16 mouse cellular contexts compared by ENCODE assay signal in the genomic region with DNA sequence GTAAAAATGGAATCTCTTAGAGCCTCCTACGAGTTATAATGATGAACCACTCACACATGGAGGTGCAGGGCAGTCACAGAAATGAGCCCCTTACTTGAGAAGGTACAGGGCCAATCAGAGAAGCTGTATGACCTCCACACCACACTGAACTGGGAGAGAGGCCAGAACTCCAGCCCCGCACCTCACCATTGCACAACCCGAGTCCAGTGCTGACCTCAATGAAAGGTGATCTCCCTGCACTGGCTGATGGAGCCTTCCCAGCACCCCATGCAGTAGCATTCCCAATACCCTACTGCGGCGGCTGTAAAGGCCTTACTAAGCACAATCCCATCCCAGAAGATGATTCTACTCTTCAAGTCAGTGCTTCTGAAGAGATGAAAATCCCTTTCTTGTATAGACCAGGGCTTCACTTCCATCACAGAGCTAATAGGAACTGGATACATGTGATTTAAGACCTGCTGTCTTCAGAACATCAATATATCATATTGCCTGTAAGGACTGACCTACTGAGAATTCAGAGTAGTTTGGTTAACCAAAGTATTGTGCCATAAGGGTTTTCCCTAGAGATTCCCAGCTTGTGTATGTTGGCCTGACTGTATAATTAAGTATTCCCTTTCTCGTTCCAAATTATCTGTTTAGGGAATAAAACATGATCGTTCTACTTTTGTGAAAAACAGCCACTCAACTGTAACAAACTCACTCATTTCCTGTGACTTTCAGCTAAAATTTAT.
DNase-seq lines count a peak whose midpoint lies in the region; ATAC-seq and TF ChIP-seq lines count a peak whose summit lies in the region.
"Had no signal": no experiment of that assay in that cellular context is flagged by ENCODE, and none has a peak within 500 bp of the region (broad histone marks: within the 10 kb centered on the region; RNA-seq: fewer than 3 reads in every experiment).

No protein-coding gene starts in this region.

- peak; percentile 10 for DNase-seq in kidney, adult 9 months
- DNase-seq in kidney, adult 11 months = no peak
- DNase-seq in NIH3T3 (ENCODE audit: low read depth) = peak; percentile 74
- peak; percentile 42 for DNase-seq in embryonic facial prominence, embryonic 14.5 days (ENCODE audit: low spot score)
- DNase-seq in kidney, postnatal 0 days (ENCODE audit: low spot score) = peak; percentile 57
- DNase-seq in urinary bladder, postnatal 4 days (ENCODE audit: low spot score in 2 of 2) = no peak
- DNase-seq: cerebellum, adult 8-10 months; lung, adult 2 months; right cerebral cortex, postnatal 25 days; thymus, adult 2 months had no signal

- no peak overlapping the region for H3K9ac ChIP-seq in embryonic facial prominence, embryonic 14.5 days (ENCODE audit: low read depth, low read length)
- H3K9ac ChIP-seq in kidney, postnatal 0 days (ENCODE audit: low read depth, low read length) = no peak overlapping the region
- no peak overlapping the region for H3K9ac ChIP-seq in hindbrain, embryonic 16.5 days (ENCODE audit: low read depth, low read length)
- H3K9ac ChIP-seq: embryonic facial prominence, embryonic 13.5 days; limb, embryonic 12.5 days; liver, embryonic 12.5 days had no signal

- no peak for TF ChIP-seq CTCF in kidney, postnatal 0 days (IDR thresholded peaks at IDR 0.05; ENCODE audit: low read depth)

- peaks cover 19% of the 10 kb centered on the region for H3K4me1 ChIP-seq in embryonic facial prominence, embryonic 14.5 days (ENCODE audit: control insufficient read depth, insufficient read depth, low read length)
- peaks cover 4% of the 10 kb centered on the region; the same call in 1 of the 2 replicates for H3K4me1 ChIP-seq in kidney, postnatal 0 days (replicated peaks; ENCODE audit: insufficient read depth, low read length)
- no peaks in the 10 kb centered on the region for H3K4me1 ChIP-seq in hindbrain, embryonic 16.5 days (ENCODE audit: control insufficient read depth, insufficient read depth, low read depth, low read length)
- H3K4me1 ChIP-seq: limb, embryonic 12.5 days; liver, embryonic 12.5 days had no signal

- H3K27ac ChIP-seq in embryonic facial prominence, embryonic 14.5 days (replicated peaks; ENCODE audit: low read depth, low read length) = peak overlapping the region; percentile 1
- H3K27ac ChIP-seq in kidney, postnatal 0 days = no peak overlapping the region
- no peak overlapping the region for H3K27ac ChIP-seq in hindbrain, embryonic 16.5 days (ENCODE audit: low read depth, low read length)
- H3K27ac ChIP-seq: embryonic facial prominence, embryonic 13.5 days; limb, embryonic 12.5 days; liver, embryonic 12.5 days had no signal

- H3K4me3 ChIP-seq in embryonic facial prominence, embryonic 14.5 days (ENCODE audit: low read depth, low read length) = no peak overlapping the region
- H3K4me3 ChIP-seq in kidney, postnatal 0 days (replicated peaks; ENCODE audit: low read depth, low read length) = no peak overlapping the region
- no peak overlapping the region for H3K4me3 ChIP-seq in hindbrain, embryonic 16.5 days (ENCODE audit: low read length)
- H3K4me3 ChIP-seq: embryonic facial prominence, embryonic 13.5 days; limb, embryonic 12.5 days; liver, embryonic 12.5 days; megakaryocyte, embryonic 14.5 days had no signal

- no peaks in the 10 kb centered on the region for H3K9me3 ChIP-seq in embryonic facial prominence, embryonic 14.5 days (ENCODE audit: control insufficient read depth, low read length)
- no peaks in the 10 kb centered on the region for H3K9me3 ChIP-seq in kidney, postnatal 0 days (replicated peaks; ENCODE audit: low read length)
- no peaks in the 10 kb centered on the region for H3K9me3 ChIP-seq in hindbrain, embryonic 16.5 days (ENCODE audit: control insufficient read depth, low read length)
- H3K9me3 ChIP-seq: embryonic facial prominence, embryonic 13.5 days; limb, embryonic 12.5 days; liver, embryonic 12.5 days; megakaryocyte, embryonic 14.5 days had no signal

- no peak overlapping the region for H3K4me2 ChIP-seq in embryonic facial prominence, embryonic 14.5 days (ENCODE audit: low read depth, low read length)
- no peak overlapping the region for H3K4me2 ChIP-seq in kidney, postnatal 0 days (ENCODE audit: low read length)
- H3K4me2 ChIP-seq in hindbrain, embryonic 16.5 days (ENCODE audit: low read length) = no peak overlapping the region
- H3K4me2 ChIP-seq: embryonic facial prominence, embryonic 13.5 days; limb, embryonic 12.5 days; liver, embryonic 12.5 days had no signal

- H3K27me3 ChIP-seq in embryonic facial prominence, embryonic 14.5 days (replicated peaks; ENCODE audit: control insufficient read depth, insufficient read depth, low read length) = no peaks in the 10 kb centered on the region
- no peaks in the 10 kb centered on the region for H3K27me3 ChIP-seq in kidney, postnatal 0 days (ENCODE audit: insufficient read depth, low read length)
- H3K27me3 ChIP-seq in hindbrain, embryonic 16.5 days (replicated peaks; ENCODE audit: control insufficient read depth, insufficient read depth, low read length) = no peaks in the 10 kb centered on the region
- H3K27me3 ChIP-seq: embryonic facial prominence, embryonic 13.5 days; limb, embryonic 12.5 days; liver, embryonic 12.5 days had no signal

- WGBS in embryonic facial prominence, embryonic 14.5 days = 60% methylated on average over 7 of the region's 7 CpGs
- WGBS in kidney, postnatal 0 days = 53% methylated on average over 7 of the region's 7 CpGs
- WGBS in hindbrain, embryonic 16.5 days = 81% methylated on average over 7 of the region's 7 CpGs

- peaks cover 59% of the 10 kb centered on the region for H3K36me3 ChIP-seq in embryonic facial prominence, embryonic 14.5 days (ENCODE audit: control insufficient read depth, insufficient read depth, low read length)
- H3K36me3 ChIP-seq in kidney, postnatal 0 days (ENCODE audit: insufficient read depth, low read length) = 0 out of 2 replicates have a peak, but pooled peaks cover 8% of the 10 kb centered on the region
- H3K36me3 ChIP-seq in hindbrain, embryonic 16.5 days (ENCODE audit: control insufficient read depth, insufficient read depth, low read length) = no peaks in the 10 kb centered on the region; the same call in 1 of the 2 replicates
- H3K36me3 ChIP-seq: liver, embryonic 12.5 days had no signal

- ATAC-seq in embryonic facial prominence, embryonic 14.5 days (ENCODE audit: low read depth) = no peak
- no peak for ATAC-seq in kidney, postnatal 0 days (replicated peaks; ENCODE audit: low FRiP score, low read depth)
- ATAC-seq in hindbrain, embryonic 16.5 days = no peak
- ATAC-seq: forebrain, embryonic 16.5 days; liver, embryonic 12.5 days had no signal

Comparison
In these comparisons a context has a peak if more than half of its experiments do, and no peak if none do; other contexts are left out.
1. DNase-seq: peak in kidney, adult 9 months (single experiment), NIH3T3 (single experiment), embryonic facial prominence, embryonic 14.5 days (single experiment) and kidney, postnatal 0 days (single experiment); none in kidney, adult 11 months (single experiment) and urinary bladder, postnatal 4 days (0 of 2).